Mouse (Mus musculus): Measurements from ENCODE around the gene Lin37.

GRCm38 (mm10) chr7:30560296-30560695 is 658 bp upstream of the Lin37 start:
- TF ChIP-seq CTCF (IDR thresholded peaks at IDR 0.05; ENCODE audit: extremely low read depth, insufficient read depth, low read length) (no peak), POLR2A (IDR thresholded peaks at IDR 0.05; ENCODE audit: extremely low read depth, insufficient read depth, low read length) (no peak)
